Mouse (Mus musculus): ENCODE data around the gene Tex14.
"Not testable (repeated sequence)": the region's sequence is repeated elsewhere in the genome, so short reads cannot be mapped to it uniquely, and the experiment has no call there.

Gene Tex14

GRCm38 (mm10) chr11:87448476-87449199 lies 43.8 kb downstream of the Tex14 start:
- peak; percentile 98 for DNase-seq (ENCODE audit: low read depth, low spot score)

GRCm38 (mm10) chr11:87449200-87449547 lies 44.3 kb downstream of the Tex14 start:
- DNase-seq (ENCODE audit: low read depth, low spot score): no peak

GRCm38 (mm10) chr11:87449847-87450246 lies 45.0 kb downstream of the Tex14 start:
- peak; percentile 39 for DNase-seq (ENCODE audit: low read depth, low spot score)

- DNase-seq (ENCODE audit: low read depth, low spot score): not testable (repeated sequence)
Observed at GRCm38 (mm10) chr11:87452779-87453178, 47.9 kb downstream of the Tex14 start.

DNA sequence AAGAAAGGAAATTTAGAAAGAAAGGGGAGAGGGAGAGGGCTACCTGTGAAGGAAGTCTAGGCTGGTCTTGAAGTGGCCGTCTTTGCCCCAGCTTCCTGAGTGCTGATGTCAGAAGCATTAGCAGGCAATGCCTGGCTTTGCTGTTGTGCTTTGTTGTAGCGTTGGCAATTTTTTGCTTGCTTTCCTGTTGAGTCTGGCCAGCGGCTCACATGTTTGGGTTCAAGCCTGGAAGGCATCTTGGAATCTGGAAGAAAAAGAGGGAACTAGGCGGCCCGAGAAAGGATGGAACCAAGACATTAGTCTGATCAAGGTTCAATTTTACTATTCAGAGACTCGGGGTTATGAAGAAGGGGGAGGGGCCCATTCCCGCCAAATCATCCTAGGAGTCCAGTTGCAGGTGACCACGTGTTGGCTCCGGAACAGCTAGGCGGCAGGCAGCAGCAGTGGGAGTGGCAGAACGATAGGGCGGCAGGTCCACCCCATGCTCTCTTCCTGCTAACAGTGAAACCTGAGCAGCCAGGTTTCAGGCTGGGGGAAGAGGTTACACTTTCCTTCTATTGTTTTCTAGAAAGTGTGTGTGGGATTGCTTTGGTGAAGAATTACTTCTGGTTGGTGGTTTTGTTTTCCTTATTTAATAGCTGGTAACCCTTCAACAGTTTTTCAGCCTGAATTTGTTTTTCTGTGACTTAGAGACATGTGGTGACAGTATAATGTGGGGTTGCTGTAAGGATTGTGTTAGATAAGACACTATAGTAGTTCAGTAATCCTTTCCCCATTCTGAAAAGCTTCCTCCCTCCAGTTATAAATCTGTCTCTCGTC lies 48.6 kb downstream of the Tex14 start:
- no peak for DNase-seq (ENCODE audit: low read depth, low spot score)

DNA sequence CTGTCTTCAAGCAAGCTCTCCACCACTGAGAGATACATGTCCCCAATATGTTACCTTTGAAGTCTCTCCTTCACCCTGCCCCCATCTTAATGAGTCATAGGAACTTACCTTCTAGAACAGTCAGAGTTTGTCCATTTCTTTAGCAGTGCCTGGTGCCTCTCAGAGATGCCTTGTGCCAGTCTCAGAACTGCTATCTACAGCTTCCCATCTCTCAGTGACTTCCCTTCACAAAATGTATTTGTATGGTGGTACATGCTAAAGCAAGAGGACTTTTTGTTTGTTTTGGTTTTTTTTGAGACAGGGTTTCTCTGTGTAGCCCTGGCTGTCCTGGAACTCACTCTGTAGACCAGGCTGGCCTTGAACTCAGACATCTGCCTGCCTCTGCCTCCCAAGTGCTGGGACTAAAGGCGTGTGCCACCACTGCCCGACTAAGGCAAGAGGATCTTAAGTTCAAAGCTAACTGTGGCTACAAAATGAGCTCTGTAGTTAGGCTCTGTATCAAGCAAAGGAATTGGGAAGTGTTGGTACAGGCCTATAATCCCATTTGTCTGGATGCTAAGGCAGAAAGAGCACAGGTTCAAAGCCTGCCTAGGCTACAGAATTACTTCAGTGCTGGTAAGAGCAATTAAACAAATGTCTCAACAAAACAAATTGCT lies 49.3 kb downstream of the Tex14 start:
- no peak for DNase-seq (ENCODE audit: low read depth, low spot score)

DNA sequence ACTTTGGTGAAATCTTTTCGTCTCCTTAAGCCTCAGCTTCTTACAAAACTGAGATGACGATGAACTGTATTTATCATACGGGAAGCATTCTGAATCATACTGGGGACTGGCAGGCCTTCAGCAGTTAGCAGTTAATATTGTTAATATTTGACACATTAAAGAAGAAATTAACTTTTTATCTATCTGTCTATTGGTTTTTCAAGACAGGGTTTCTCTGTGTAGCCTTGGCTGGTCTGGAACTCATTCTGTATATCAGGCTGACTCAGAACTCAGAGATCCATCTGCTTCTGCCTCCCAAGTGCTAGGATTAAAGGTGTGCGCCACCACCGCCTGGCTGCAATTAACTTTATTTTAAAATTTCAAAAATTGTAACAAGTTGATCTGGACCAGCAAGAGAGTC lies 50.7 kb downstream of the Tex14 start:
- no peak for DNase-seq (ENCODE audit: low read depth, low spot score)

DNA sequence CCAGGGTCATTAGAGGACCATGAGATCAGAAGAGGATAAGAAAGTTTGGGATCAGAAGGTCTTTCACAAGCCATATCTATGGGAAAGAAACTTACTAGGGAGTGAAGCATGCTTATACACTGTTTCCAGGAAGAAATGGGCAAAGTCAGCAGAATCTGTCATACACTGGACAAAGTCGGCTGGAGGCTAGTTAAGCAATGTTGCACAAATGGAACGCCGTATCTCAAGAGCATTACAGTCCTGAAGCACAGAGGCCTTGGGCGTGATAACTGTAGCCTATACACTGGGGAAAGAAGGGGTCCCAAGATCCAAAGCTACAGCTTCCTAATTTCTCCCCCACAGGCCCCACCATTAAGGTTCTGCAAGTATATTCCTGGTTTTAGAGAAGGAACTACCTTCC lies 51.1 kb downstream of the Tex14 start:
- no peak for DNase-seq (ENCODE audit: low read depth, low spot score)

DNA sequence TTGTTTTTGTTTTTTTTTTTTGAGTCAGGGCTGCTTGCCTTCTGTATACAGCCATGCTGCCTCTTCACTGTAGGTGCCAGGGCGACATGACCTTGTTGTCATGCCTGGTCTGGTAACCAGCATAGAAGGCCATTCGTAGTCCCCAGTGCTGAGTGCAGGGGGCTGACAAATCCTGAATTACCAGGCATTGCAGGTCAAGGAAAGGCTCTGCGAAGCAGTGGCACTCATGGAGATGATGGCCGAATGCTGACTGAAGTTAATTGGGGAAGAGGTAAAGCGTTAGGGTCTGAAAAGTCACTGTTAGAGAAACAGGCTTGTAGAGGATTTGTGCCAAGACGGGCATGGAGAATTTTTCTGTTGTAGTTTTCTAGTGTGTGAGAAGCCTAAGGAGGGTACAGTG lies 55.7 kb downstream of the Tex14 start:
- DNase-seq (ENCODE audit: low read depth, low spot score): no peak

- peak; percentile 58 for DNase-seq (ENCODE audit: low read depth, low spot score)
Observed at GRCm38 (mm10) chr11:87461780-87462460, 57.1 kb downstream of the Tex14 start.

GRCm38 (mm10) chr11:87462461-87463242 lies 57.8 kb downstream of the Tex14 start:
- peak; percentile 96 for DNase-seq (ENCODE audit: low read depth, low spot score)

DNA sequence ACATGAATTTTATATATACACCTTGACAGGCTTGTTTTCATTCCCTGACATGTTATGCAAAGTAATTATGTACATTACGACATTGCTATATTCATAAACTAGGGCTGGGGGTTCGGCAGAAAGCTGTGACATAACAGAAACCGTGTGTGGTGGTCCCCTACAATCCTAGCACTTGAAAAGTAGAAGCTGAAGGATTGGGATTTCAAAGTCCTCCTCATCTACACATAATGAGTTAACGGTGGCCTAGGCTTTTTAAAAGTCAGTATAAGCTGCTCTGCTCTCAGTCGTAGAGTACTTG lies 58.3 kb downstream of the Tex14 start:
- DNase-seq (ENCODE audit: low read depth, low spot score): peak; percentile 59

DNA sequence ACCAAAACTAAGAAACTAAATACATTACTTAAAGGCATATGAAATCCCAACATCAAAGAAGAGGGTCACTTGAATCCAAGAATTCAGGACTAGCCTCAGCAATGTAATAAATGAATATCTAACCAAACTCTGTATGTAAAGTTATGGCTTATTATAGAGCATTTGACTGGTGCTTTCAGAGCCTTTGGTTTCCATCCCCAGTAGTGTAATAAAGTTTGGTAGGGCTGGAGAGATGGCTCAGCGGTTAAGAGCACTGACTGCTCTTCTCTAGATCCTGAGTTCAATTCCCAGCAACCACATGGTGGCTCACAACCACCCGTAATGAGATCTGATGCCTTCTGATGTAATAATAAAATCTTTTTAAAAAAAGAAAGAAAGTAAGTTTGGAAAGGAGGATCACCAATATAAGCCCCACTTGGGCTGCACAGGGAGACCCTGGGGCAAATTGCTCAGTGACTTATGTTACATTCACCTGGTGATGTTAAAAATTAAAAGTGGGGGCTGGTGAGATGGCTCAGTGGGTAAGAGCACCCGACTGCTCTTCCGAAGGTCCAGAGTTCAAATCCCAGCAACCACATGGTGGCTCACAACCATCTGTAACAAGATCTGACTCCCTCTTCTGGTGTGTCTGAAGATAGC lies 59.0 kb downstream of the Tex14 start:
- DNase-seq (ENCODE audit: low read depth, low spot score): not testable (repeated sequence)

- DNase-seq (ENCODE audit: low read depth, low spot score): no peak
Observed at GRCm38 (mm10) chr11:87465990-87466593, 61.2 kb downstream of the Tex14 start.

DNA sequence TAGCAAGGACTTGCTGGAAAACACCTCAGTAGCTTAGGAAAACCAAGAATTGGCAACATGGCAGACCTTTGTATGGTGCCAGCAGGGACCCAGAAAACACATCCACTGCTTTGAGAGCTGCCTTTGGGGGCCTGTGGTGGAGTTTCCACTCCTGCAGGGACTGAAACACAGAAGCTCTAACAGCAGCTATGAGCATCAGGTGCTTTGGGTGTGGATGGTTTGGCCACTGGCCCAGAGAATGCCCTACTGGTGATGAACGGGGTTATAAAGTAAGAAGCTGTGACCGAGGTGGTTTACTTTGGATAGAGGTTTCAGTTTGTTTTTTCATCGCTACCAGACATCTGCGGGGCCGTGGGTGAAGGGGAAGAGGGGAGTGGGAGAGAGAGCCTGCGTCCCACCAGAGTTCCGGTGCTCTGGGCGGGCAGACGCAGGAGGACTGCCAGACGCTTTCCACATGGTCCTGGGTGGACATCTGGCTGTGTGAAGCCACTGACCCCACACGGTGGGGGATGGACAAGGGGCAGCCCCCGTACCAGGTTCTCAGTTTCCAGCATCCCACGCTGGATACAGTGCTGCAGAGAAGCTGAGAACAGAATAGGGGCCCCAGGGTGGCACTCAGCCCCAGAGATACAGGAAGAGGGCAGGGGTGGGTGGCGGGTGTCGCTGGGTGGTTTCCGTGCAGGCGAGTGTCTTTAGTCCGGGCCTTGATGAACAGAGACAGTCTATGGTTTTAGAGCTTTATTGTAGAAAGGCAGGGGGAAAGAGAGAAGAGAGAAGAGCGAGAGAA lies 62.8 kb downstream of the Tex14 start:
- peak; percentile 43 for DNase-seq (ENCODE audit: low read depth, low spot score)

GRCm38 (mm10) chr11:87468278-87468655 lies 63.4 kb downstream of the Tex14 start:
- no peak for DNase-seq (ENCODE audit: low read depth, low spot score)

GRCm38 (mm10) chr11:87468706-87469315 lies 63.9 kb downstream of the Tex14 start:
- DNase-seq (ENCODE audit: low read depth, low spot score): no peak

DNA sequence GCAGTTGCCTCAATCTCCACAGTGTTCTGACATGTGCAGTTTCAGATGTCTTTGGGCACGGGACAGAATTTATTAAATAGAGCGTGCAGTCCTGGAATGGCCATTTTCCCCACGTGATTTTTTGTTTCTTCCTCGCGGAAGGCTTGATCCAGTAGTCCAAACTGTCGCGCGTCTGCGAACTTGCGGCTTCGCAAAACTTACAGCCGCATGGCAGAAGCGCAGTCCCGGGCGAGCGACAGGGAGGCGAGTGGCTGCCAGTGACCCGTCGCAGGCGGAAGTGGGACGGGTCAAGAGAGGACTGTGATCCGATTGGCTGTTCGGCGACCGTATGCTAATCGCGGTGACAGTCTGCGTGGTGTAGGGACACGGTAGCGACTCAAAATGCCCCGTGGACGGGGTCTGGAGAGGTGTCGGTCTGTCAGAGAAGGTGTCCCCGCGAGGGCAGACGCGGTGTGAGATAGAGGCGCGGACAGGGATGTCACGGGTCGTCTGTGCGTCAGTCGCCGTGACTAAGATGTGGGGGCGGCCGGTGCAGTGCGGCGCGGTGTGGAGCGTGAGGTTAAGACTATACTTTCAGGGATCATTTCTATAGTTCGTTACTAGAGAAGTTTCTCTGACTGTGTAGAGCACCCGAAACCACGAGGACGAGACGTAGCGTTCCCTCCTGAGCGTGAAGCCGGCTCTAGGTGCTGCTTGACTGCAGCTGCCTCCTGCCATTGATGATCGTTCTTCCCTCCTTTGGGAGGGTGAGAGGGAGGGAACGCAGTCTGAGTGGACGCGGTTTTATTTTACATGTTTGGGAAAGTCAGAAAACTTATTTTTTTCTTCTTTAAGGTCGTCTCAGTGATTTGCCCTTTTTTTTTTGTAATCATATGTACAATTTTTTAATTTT lies 66.2 kb downstream of the Tex14 start:
- peak; percentile 87 for DNase-seq (ENCODE audit: low read depth, low spot score)

Measured in 3T3-L1 (cell line).